Mouse (Mus musculus) left cerebral cortex, postnatal 14 days (tissue): ENCODE data around the gene Pard3. TPM values are rescaled to one million over a fixed set of nuclear protein-coding genes. Genes with fewer than 3 reads are reported as not detected.

Experiments
- DNase-seq, 2 experiments: peaks; one replicate each; pipeline ENCODE4 v3.0.0; 2021 to 2022; ENCODE audit warnings: low spot score in 2 of 2, mixed read lengths in 1 of 2
- intact Hi-C: fragments of 180-260 bp; cut with DNase I; formaldehyde crosslinking; loops from one replicate; pipeline ENCODE4 v1.15.1; 2025
- total RNA-seq, 2 experiments: library from RNA; stranded (reverse); gene quantifications; 2 replicates each; pipeline ENCODE4 v1.2.3; 2021

The Pard3 gene
- total RNA-seq, 2 experiments from 2014 or later, result 12.0 to 13.2 TPM

- intact Hi-C loops, result no loop called here
- DNase-seq, result no peak
Measured at GRCm38 (mm10) chr8:127079244-127079805, 15.6 kb downstream of the Pard3 start.

GRCm38 (mm10) chr8:127081297-127081696 is 17.6 kb downstream of the Pard3 start:
- intact Hi-C loops, result no loop called here

GRCm38 (mm10) chr8:127082486-127082885 is 18.8 kb downstream of the Pard3 start:
- no peak for DNase-seq
- intact Hi-C loops, result no loop called here

More at GRCm38 (mm10) chr8:127081297-127081696, 17.6 kb downstream of the Pard3 start:
- no peak for DNase-seq

GRCm38 (mm10) chr8:127084565-127084964 is 20.9 kb downstream of the Pard3 start:
- DNase-seq, result no peak
- intact Hi-C loops, result no loop called here

GRCm38 (mm10) chr8:127087434-127087833 is 23.7 kb downstream of the Pard3 start:
- intact Hi-C loops, result no loop called here
- DNase-seq, result no peak

GRCm38 (mm10) chr8:127088372-127088771 is 24.7 kb downstream of the Pard3 start:
- DNase-seq, result no peak

GRCm38 (mm10) chr8:127089021-127089420 is 25.3 kb downstream of the Pard3 start:
- intact Hi-C loops, result no loop called here
- DNase-seq, result no peak

More at GRCm38 (mm10) chr8:127088372-127088771, 24.7 kb downstream of the Pard3 start:
- intact Hi-C loops, result no loop called here

GRCm38 (mm10) chr8:127090435-127090834 is 26.7 kb downstream of the Pard3 start:
- no peak for DNase-seq
- intact Hi-C loops, result no loop called here

- intact Hi-C loops, result no loop called here
- DNase-seq, result no peak
Measured at GRCm38 (mm10) chr8:127091936-127092335, 28.2 kb downstream of the Pard3 start.

- DNase-seq, result peak; percentile 27 to 50
- intact Hi-C loops, result no loop called here
Measured at GRCm38 (mm10) chr8:127092383-127093112, 28.9 kb downstream of the Pard3 start.

- intact Hi-C loops, result no loop called here
- no peak for DNase-seq
Measured at GRCm38 (mm10) chr8:127093113-127093426, 29.4 kb downstream of the Pard3 start.

GRCm38 (mm10) chr8:127095763-127096162 is 32.1 kb downstream of the Pard3 start:
- no peak for DNase-seq
- intact Hi-C loops, result no loop called here

GRCm38 (mm10) chr8:127099439-127100090 is 35.9 kb downstream of the Pard3 start:
- intact Hi-C loops, result no loop called here
- no peak for DNase-seq

- no peak for DNase-seq
- intact Hi-C loops, result no loop called here
Measured at GRCm38 (mm10) chr8:127103256-127103655, 39.6 kb downstream of the Pard3 start.

GRCm38 (mm10) chr8:127104616-127105015 is 40.9 kb downstream of the Pard3 start:
- intact Hi-C loops, result no loop called here
- no peak for DNase-seq

GRCm38 (mm10) chr8:127107928-127108327 is 44.2 kb downstream of the Pard3 start:
- DNase-seq, result peak; percentile 62 to 73
- intact Hi-C loops, result no loop called here

GRCm38 (mm10) chr8:127113209-127113608 is 49.5 kb downstream of the Pard3 start:
- intact Hi-C loops, result no loop called here
- DNase-seq, result no peak

GRCm38 (mm10) chr8:127115837-127116236 is 52.1 kb downstream of the Pard3 start:
- no peak for DNase-seq
- intact Hi-C loops, result no loop called here

- DNase-seq, result peak in 1 of 2 experiments; percentile 14
- intact Hi-C loops, result no loop called here
Measured at GRCm38 (mm10) chr8:127118373-127118861, 54.7 kb downstream of the Pard3 start.

- no peak for DNase-seq
- intact Hi-C loops, result no loop called here
Measured at GRCm38 (mm10) chr8:127123391-127123790, 59.7 kb downstream of the Pard3 start.

GRCm38 (mm10) chr8:127124795-127125194 is 61.1 kb downstream of the Pard3 start:
- no peak for DNase-seq

More at GRCm38 (mm10) chr8:127124795-127125194, 61.1 kb downstream of the Pard3 start:
- intact Hi-C loops, result no loop called here
